Mouse (Mus musculus) left cerebral cortex, postnatal 25 days (tissue): ENCODE measurements around the gene Usp29. TPM values are rescaled to one million over a fixed set of nuclear protein-coding genes. Genes with fewer than 3 reads are reported as not detected.
"Not testable (repeated sequence)": the region's sequence is repeated elsewhere in the genome, so short reads cannot be mapped to it uniquely, and the experiment has no call there.

Experiments
- DNase-seq, 2 experiments: peaks; one replicate each; pipeline ENCODE4 v3.0.0; 2022; ENCODE audit warnings: low spot score in 2 of 2, mixed read lengths in 1 of 2
- intact Hi-C: fragments of 180-260 bp; cut with DNase I; formaldehyde crosslinking; loops from one replicate; pipeline ENCODE4 v1.15.1; 2025
- total RNA-seq, 2 experiments: library from RNA; stranded (reverse); gene quantifications; 2 replicates each; pipeline ENCODE4 v1.2.3; 2021

The Usp29 gene
- total RNA-seq, 2 experiments from 2014 or later = 41.2 to 43.8 TPM

GRCm38 (mm10) chr7:6855613-6856405, 125.4 kb downstream of the Usp29 start:
- no peak for DNase-seq
- intact Hi-C loops = no loop called here

- intact Hi-C loops = no loop called here
- DNase-seq = no peak
These were observed 128.4 kb downstream of the Usp29 start for GRCm38 (mm10) chr7:6858694-6859270.

GRCm38 (mm10) chr7:6860689-6861088, 130.3 kb downstream of the Usp29 start:
- DNase-seq = no peak
- intact Hi-C loops = no loop called here

DNA sequence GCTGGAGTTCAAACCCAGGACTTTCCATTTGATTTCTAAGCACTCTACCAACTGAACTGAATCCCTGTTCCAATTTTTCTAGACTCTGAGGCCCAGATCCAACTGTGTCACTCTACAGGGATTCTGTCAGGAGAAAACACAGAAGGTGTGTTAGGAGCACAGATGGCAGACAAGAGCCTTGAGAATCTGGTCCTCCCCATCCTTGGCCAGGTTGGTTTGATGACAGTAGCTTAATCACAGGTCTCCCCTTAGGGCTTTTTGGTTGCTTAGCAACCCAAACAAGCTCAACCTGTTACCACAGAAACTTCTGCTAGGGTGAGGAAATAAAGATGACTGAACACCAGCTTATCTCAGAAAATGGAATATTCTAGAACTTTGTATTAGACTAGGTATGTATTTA, 136.0 kb downstream of the Usp29 start:
- intact Hi-C loops = no loop called here
- peak; percentile 23 to 50 for DNase-seq

DNA sequence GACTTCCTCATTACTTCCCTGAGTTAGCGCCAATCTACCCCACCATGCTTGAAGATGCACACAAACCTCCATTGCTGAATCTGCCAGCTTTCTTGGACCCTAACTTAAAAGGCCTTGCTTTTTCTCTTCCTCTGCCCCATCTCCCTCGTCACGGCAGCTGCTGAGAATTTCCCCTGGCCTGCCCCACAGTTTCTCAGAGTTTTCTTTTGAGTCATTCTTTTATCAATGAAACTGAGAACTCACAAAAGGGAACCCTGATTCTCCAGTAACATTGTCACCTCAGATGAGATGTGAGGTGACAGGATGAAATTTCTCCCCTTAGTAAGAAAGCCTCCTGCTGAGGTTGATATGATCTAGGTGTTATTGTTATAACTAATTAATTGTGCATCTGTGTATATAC, 138.5 kb downstream of the Usp29 start:
- no peak for DNase-seq
- intact Hi-C loops = no loop called here

GRCm38 (mm10) chr7:6869556-6869955, 139.2 kb downstream of the Usp29 start:
- peak in 1 of 2 experiments; percentile 26 for DNase-seq
- intact Hi-C loops = no loop called here

- peak; percentile 61 to 63 for DNase-seq
- intact Hi-C loops = no loop called here
These were observed 144.1 kb downstream of the Usp29 start for GRCm38 (mm10) chr7:6874448-6874847.

DNA sequence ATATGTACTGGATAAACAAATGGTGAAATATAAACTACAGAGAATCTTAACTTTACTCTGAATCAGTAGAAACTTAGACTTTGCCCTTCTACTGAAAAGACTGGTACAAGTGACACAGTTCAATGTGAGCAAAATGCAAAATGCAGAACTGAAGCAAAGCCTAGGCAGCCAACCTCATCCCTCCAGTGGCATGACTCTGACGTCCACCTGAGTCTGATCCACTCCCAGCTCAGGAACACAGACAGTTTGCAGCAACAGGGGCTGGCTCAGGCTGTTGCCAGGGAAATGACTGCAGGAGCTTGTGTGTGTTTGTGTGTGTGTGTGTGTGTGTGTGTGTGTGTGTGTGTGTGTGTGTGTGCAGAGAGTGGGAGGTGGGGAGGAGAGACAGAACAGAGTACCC, 147.8 kb downstream of the Usp29 start:
- intact Hi-C loops = no loop called here
- DNase-seq = no peak

DNA sequence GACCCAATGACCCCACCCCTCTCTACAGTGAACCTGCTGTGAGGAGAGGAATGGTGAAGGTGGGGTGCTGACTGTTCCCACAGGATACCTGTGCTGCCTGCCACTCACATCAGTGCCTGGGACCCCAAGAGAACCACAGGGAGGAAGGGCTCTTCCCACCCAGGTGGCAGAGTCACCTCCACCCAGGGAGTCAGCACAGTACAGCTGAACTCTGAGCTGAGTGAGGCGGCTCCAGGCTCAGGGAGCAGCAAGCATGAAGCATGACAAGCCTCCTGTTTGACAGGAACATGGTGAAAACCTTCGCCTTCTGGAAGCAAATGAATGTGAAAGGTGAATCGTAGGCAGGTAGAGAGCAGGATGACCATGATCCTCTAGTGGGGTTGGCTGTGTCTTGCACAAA, 148.5 kb downstream of the Usp29 start:
- DNase-seq, intact Hi-C loops: not testable (repeated sequence)

DNA sequence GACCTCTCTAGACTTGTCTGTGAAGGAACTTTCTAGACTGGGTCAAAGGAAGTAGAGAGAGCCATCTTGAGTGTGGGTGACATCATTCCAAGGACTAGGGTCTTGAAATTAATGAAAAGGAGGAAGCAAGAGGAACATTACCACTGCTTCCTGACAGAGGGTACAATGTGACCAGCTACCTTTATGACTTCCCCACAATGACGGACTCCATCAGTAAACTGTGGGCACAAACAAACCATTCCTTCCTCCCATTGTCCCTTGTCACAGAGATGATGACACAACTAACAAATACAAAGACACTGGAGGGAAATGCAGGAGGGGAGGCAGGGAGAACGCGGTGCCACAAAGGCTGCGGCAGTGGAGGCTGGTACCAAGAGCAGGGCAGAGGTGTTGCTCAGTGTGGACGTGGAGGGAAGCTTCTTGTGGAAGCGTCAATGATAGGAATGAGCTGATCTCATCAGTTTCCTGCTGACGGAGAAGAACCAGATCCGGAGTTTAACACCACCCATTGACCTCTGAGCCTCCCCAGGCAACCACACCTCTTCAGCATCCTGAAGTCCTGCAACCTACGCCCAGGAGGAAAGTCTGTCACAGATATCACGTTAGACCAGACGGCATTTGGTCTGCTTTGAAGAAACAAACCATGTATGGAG, 149.3 kb downstream of the Usp29 start:
- no peak for DNase-seq
- intact Hi-C loops = no loop called here

- intact Hi-C loops = not testable (repeated sequence)
These were observed 150.5 kb downstream of the Usp29 start for GRCm38 (mm10) chr7:6880918-6881317.

DNA sequence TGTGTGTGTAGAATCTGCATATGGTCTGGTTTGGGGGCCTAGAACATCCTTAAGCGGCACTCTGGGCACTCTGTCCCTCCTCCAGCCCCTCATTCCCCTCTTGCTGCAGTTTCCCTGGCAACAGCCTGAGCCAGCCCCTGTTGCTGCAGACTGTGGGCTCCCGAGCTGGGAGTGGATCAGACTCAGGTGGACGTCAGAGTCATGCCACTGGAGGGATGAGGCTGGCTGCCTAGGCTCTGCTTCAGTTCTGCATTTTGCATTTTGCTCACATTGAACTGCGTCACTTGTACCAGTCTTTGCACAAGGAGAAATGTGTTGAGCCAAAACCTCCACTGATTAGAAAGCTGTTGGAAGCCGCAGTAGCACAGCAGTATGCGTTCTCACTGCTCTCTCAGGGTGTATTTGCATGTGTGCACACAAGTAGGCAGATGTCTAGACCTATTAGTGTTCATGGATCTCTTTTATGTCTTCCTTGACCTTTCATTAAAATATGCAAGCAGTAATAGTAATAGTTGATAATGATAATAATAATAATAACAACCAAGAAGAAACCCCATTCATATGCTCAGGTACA, 151.2 kb downstream of the Usp29 start:
- DNase-seq = peak; percentile 33
- intact Hi-C loops = no loop called here

More at GRCm38 (mm10) chr7:6880918-6881317, 150.5 kb downstream of the Usp29 start:
- not testable (repeated sequence) for DNase-seq

GRCm38 (mm10) chr7:6883376-6884147, 153.2 kb downstream of the Usp29 start:
- intact Hi-C loops = no loop called here
- no peak for DNase-seq

- intact Hi-C loops = no loop called here
- no peak for DNase-seq
These were observed 155.0 kb downstream of the Usp29 start for GRCm38 (mm10) chr7:6885416-6885815.

DNA sequence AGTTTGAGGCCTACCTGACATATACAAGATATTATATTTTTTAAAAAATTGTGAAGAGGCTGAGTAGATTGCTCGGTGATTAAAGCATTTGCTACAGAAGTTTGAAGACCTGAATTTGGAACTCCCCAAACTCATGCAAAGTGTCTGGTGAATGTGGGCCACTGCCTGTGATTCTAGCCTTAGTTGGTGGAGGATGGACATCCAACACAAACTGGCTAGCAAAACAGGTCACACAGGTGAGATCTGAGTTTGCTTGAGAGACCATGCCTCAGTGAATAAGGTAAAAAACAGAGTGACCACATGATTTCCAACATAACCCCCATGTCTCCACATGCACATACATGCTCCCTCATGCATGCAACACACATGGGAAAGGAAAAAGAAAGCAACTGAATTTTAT, 156.5 kb downstream of the Usp29 start:
- DNase-seq = no peak
- intact Hi-C loops = no loop called here

DNA sequence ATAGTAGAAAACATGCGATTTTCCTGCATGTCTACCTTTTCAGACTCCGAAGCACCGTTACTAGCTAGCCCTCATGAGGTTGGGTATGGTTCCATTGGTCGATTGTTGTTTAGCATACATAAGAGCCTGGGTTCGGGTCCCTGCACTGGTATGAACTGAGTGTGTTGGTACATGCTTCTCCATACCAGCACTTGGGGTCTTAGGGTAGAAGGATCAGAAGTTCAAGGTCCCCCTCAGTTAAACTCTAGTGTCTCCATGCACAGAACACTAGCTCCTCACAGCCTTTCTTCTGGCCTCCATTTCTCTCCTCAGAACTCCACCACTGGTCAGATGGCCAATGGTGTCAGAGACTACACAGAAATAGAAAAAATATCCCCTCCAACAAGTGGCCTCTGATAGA, 159.5 kb downstream of the Usp29 start:
- DNase-seq = no peak
- intact Hi-C loops = no loop called here

- peak; percentile 23 to 28 for DNase-seq
- intact Hi-C loops = no loop called here
These were observed 160.8 kb downstream of the Usp29 start for GRCm38 (mm10) chr7:6891206-6891605.

GRCm38 (mm10) chr7:6897021-6897420, 166.6 kb downstream of the Usp29 start:
- DNase-seq, intact Hi-C loops: not testable (repeated sequence)

DNA sequence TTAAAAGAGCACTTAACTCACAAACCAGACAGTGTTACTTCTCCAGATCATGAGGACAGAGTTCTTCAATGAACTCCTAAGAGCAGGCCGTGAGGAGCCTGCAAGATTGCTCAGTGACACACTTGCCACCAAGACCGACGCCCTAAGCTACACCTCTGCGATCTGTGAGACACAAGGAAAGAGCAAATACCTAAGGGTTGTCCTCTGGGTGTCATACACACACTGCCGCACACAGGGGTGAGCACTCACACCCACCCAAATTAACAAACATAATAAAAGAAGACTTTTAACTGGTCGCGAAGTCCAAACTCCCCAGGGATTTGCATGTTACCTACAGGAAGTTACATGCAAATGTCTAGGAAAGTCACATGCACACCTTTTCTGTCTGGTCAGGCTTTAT, 170.3 kb downstream of the Usp29 start:
- intact Hi-C loops = no loop called here
- DNase-seq = no peak

- no peak for DNase-seq
- intact Hi-C loops = no loop called here
These were observed 173.1 kb downstream of the Usp29 start for GRCm38 (mm10) chr7:6903489-6903888.
